Mouse (Mus musculus): Measurements from ENCODE around the gene Rap2a.

Rap2a gene

DNA sequence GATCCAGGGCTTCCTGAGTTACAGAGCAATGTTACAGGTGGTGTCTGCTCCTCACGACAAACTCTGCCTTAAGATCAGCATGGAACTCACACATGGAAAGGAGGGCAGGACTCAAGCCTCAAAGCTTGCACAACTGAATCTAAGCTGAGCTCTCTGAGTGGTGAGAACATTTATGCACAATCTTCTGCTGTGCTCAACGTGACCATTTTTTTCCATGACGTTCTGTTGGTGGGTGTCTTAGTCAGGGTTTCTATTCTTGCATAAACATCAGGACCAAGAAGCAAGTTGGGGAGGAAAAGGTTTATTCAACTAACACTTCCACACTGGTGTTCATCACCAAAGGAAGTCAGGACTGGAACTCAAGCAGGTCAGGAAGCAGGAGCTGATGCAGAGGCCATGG lies 57.7 kb downstream of the Rap2a start:
- Histone ChIP-seq H3K9me3 (ENCODE audit: low read length) (no peaks in the 10 kb centered on the region), H3K4me1 (replicated peaks; ENCODE audit: low read depth, low read length) (no peaks in the 10 kb centered on the region), H3K27me3 (ENCODE audit: insufficient read depth, low read length) (no peaks in the 10 kb centered on the region), H3K36me3 (ENCODE audit: insufficient read depth, low read length) (no peaks in the 10 kb centered on the region), H3K4me3 (replicated peaks; ENCODE audit: low read length) (no peak overlapping the region)
- TF ChIP-seq POU5F1 (IDR thresholded peaks at IDR 0.05; ENCODE audit: borderline replicate concordance, low read length) = no peak
- no peak for TF ChIP-seq NANOG (IDR thresholded peaks at IDR 0.05; ENCODE audit: borderline replicate concordance, low read length)
- TF ChIP-seq CTCF (conservative IDR thresholded peaks at IDR 0.05; ENCODE audit: low read length) = no peak

- H3K4me1 ChIP-seq (replicated peaks; ENCODE audit: low read depth, low read length) = no peaks in the 10 kb centered on the region
- H3K36me3 ChIP-seq (ENCODE audit: insufficient read depth, low read length) = no peaks in the 10 kb centered on the region
- peaks cover 6% of the 10 kb centered on the region; the same call in 1 of the 2 replicates for H3K9me3 ChIP-seq (ENCODE audit: low read length)
- no peak overlapping the region for H3K4me3 ChIP-seq (replicated peaks; ENCODE audit: low read length)
- no peak for TF ChIP-seq POU5F1 (IDR thresholded peaks at IDR 0.05; ENCODE audit: borderline replicate concordance, low read length)
- TF ChIP-seq NANOG (IDR thresholded peaks at IDR 0.05; ENCODE audit: borderline replicate concordance, low read length) = no peak
- TF ChIP-seq CTCF (conservative IDR thresholded peaks at IDR 0.05; ENCODE audit: low read length) = no peak
- no peaks in the 10 kb centered on the region for H3K27me3 ChIP-seq (ENCODE audit: insufficient read depth, low read length)
Observed at GRCm38 (mm10) chr14:120539128-120539527, 60.9 kb downstream of the Rap2a start.

DNA sequence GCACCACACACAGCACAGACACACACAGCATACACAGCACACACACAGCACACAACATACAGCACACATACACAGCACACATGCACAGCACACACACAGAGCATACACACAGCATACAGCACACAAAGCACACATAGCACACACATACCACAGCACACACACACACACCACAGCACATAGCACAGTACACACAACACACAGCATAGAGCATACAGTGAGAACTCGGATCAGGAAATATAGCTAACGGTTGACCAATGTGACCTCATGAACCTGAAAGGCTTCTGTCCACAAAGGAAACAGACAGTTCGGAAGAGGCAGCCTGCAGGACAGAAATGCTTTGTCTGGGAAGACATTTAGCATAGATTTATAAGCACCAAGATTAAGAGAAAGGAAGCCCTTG lies 61.4 kb downstream of the Rap2a start:
- H3K4me1 ChIP-seq (replicated peaks; ENCODE audit: low read depth, low read length) = no peaks in the 10 kb centered on the region
- no peak for TF ChIP-seq CTCF (conservative IDR thresholded peaks at IDR 0.05; ENCODE audit: low read length)
- H3K9me3 ChIP-seq (ENCODE audit: low read length) = peaks cover 6% of the 10 kb centered on the region; the same call in 1 of the 2 replicates
- H3K4me3 ChIP-seq (replicated peaks; ENCODE audit: low read length) = no peak overlapping the region
- no peaks in the 10 kb centered on the region for H3K36me3 ChIP-seq (ENCODE audit: insufficient read depth, low read length)
- H3K27me3 ChIP-seq (ENCODE audit: insufficient read depth, low read length) = no peaks in the 10 kb centered on the region

- TF ChIP-seq NANOG (IDR thresholded peaks at IDR 0.05; ENCODE audit: borderline replicate concordance, low read length) (no peak), POU5F1 (IDR thresholded peaks at IDR 0.05; ENCODE audit: borderline replicate concordance, low read length) (no peak), CTCF (conservative IDR thresholded peaks at IDR 0.05; ENCODE audit: low read length) (no peak)
- Histone ChIP-seq H3K9me3 (ENCODE audit: low read length) (peaks cover 6% of the 10 kb centered on the region; the same call in 1 of the 2 replicates), H3K4me1 (replicated peaks; ENCODE audit: low read depth, low read length) (no peaks in the 10 kb centered on the region), H3K4me3 (replicated peaks; ENCODE audit: low read length) (no peak overlapping the region), H3K27me3 (ENCODE audit: insufficient read depth, low read length) (no peaks in the 10 kb centered on the region), H3K36me3 (ENCODE audit: insufficient read depth, low read length) (no peaks in the 10 kb centered on the region)
Observed at GRCm38 (mm10) chr14:120542445-120542844, 64.2 kb downstream of the Rap2a start.

DNA sequence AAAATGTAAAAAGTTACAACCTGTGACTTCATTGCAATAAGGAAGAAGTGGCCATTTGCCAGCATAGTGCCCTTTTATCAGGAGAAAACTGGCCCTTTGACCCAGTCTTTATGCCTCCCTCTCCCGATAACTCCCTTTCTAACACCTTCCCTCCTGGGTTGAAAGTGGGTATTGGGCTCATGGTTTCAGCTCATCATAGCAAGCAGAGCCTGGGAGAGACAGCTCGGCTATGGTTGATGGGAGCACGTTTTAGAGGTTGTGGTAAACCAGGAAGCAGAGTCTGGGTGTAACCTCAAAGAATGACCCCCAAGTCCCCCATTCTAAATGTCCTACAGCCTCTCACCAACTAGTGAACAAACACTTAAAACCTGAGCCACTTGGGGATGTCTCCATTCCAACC lies 64.7 kb downstream of the Rap2a start:
- Histone ChIP-seq H3K4me1 (replicated peaks; ENCODE audit: low read depth, low read length) (no peaks in the 10 kb centered on the region), H3K4me3 (replicated peaks; ENCODE audit: low read length) (no peak overlapping the region), H3K9me3 (ENCODE audit: low read length) (peaks cover 6% of the 10 kb centered on the region; the same call in 1 of the 2 replicates), H3K36me3 (ENCODE audit: insufficient read depth, low read length) (no peaks in the 10 kb centered on the region), H3K27me3 (ENCODE audit: insufficient read depth, low read length) (no peaks in the 10 kb centered on the region)
- TF ChIP-seq CTCF (conservative IDR thresholded peaks at IDR 0.05; ENCODE audit: low read length) (no peak), NANOG (IDR thresholded peaks at IDR 0.05; ENCODE audit: borderline replicate concordance, low read length) (no peak), POU5F1 (IDR thresholded peaks at IDR 0.05; ENCODE audit: borderline replicate concordance, low read length) (no peak)

- no peak overlapping the region for H3K4me3 ChIP-seq (replicated peaks; ENCODE audit: low read length)
- TF ChIP-seq NANOG (IDR thresholded peaks at IDR 0.05; ENCODE audit: borderline replicate concordance, low read length) (no peak), POU5F1 (IDR thresholded peaks at IDR 0.05; ENCODE audit: borderline replicate concordance, low read length) (no peak), CTCF (conservative IDR thresholded peaks at IDR 0.05; ENCODE audit: low read length) (no peak)
- H3K27me3 ChIP-seq (ENCODE audit: insufficient read depth, low read length) = no peaks in the 10 kb centered on the region
- H3K4me1 ChIP-seq (replicated peaks; ENCODE audit: low read depth, low read length) = no peaks in the 10 kb centered on the region
- no peaks in the 10 kb centered on the region for H3K36me3 ChIP-seq (ENCODE audit: insufficient read depth, low read length)
- peaks cover 8% of the 10 kb centered on the region for H3K9me3 ChIP-seq (ENCODE audit: low read length)
Observed at GRCm38 (mm10) chr14:120543846-120544245, 65.6 kb downstream of the Rap2a start.

DNA sequence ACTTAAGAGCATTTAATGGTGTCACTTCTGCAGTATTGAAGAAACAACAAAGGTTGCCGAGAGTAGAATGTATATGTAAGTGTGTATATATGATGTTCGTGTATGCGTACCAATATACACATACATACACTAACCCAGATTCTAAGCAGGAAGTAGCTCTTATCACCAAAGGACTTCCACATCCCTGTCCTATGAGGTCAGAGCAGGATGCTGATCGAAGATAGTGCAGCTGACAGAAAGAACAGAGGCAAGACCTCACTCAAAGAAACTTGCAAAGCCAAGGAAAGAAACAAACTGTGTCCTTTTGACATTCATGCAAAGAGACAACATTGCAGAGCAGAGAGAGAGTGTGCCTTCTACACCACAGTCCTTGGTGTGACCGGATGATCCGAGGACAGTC lies 66.3 kb downstream of the Rap2a start:
- Histone ChIP-seq H3K4me1 (replicated peaks; ENCODE audit: low read depth, low read length) (no peaks in the 10 kb centered on the region), H3K36me3 (ENCODE audit: insufficient read depth, low read length) (no peaks in the 10 kb centered on the region), H3K4me3 (replicated peaks; ENCODE audit: low read length) (no peak overlapping the region), H3K9me3 (ENCODE audit: low read length) (peaks cover 14% of the 10 kb centered on the region), H3K27me3 (ENCODE audit: insufficient read depth, low read length) (no peaks in the 10 kb centered on the region)
- TF ChIP-seq CTCF (conservative IDR thresholded peaks at IDR 0.05; ENCODE audit: low read length) (no peak), POU5F1 (IDR thresholded peaks at IDR 0.05; ENCODE audit: borderline replicate concordance, low read length) (no peak), NANOG (IDR thresholded peaks at IDR 0.05; ENCODE audit: borderline replicate concordance, low read length) (no peak)

DNA sequence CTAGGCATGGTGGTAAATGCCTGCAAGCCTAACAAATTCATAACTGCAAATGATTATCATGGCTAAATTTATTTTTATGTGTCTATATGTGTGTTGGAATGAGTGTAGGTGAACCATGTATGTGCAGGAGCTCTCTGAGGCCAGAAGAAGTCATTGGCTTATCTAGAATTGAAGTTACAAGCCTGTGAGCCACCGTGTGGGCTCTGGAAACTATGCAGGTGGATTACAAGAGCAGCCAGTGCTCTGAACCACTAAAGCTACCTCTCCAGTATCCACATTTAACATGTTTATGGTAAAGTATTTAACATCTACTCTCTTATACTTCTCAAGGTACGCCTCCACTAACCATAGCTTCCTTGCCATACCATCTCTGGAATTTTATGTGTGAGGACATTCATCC lies 66.7 kb downstream of the Rap2a start:
- TF ChIP-seq NANOG (IDR thresholded peaks at IDR 0.05; ENCODE audit: borderline replicate concordance, low read length) (no peak), POU5F1 (IDR thresholded peaks at IDR 0.05; ENCODE audit: borderline replicate concordance, low read length) (no peak), CTCF (conservative IDR thresholded peaks at IDR 0.05; ENCODE audit: low read length) (no peak)
- Histone ChIP-seq H3K4me1 (replicated peaks; ENCODE audit: low read depth, low read length) (no peaks in the 10 kb centered on the region), H3K9me3 (ENCODE audit: low read length) (peaks cover 18% of the 10 kb centered on the region), H3K27me3 (ENCODE audit: insufficient read depth, low read length) (no peaks in the 10 kb centered on the region), H3K36me3 (ENCODE audit: insufficient read depth, low read length) (no peaks in the 10 kb centered on the region), H3K4me3 (replicated peaks; ENCODE audit: low read length) (no peak overlapping the region)

Data from E14TG2a.4 (cell line).